Mouse (Mus musculus) B cell, adult 2 months (primary cell): ENCODE data around the gene Jade1.

ENCODE experiments used
- DNase-seq, 2 experiments: peaks; one replicate each; pipeline ENCODE4 v3.0.0; 2022

Jade1 gene

GRCm38 (mm10) chr3:41601226-41602020, 45.9 kb downstream of the Jade1 start:
- DNase-seq, result no peak

DNA sequence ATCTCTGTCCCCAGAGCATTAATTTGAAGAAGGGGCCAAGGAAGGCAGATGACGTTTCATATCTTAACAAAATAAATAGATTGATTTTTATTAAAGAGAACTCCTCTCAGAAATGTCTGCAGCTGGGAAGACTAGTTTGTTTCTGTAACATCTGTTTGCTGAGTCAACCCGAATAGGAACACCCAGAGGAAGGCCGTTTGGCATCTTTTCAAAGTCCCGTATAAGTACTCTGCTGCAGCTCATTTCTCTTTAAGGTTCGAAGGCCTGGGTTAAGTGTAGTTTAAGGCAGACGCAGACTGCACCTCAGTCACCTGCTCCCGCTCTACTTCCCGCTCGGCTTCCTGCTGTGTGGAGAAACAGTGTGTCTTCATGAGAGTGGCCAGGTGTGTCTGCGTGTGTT, 47.4 kb downstream of the Jade1 start:
- DNase-seq, result no peak

DNA sequence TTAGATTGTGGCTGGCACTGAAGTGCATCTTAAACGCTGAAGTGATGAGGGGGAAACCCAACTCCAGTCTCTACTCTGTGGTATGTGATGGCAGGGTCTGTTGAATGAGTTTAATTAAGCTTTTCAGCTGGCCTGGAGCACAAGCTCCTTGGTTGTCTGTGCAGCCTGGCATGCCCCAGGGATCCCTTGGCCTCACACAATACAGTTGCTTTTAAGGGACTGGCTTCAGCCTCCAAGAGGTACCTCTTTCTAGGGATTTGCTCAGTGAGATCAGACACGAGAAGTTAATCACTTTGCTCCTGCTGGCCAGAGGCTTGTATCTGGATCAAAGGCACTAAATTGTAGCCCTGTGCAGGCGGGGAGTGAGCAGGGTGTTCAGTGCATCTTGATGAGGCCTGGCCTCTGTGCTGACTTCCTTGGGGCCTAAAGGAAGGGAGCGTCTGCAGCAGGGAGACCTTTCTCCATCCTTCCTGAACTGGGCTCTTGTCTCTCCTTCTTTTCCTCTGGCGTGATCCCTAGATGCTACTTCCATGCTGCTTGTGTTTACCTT, 48.0 kb downstream of the Jade1 start:
- no peak for DNase-seq

- DNase-seq, result no peak
Observed at GRCm38 (mm10) chr3:41604629-41605321, 49.2 kb downstream of the Jade1 start.

GRCm38 (mm10) chr3:41605601-41606329, 50.2 kb downstream of the Jade1 start:
- no peak for DNase-seq

DNA sequence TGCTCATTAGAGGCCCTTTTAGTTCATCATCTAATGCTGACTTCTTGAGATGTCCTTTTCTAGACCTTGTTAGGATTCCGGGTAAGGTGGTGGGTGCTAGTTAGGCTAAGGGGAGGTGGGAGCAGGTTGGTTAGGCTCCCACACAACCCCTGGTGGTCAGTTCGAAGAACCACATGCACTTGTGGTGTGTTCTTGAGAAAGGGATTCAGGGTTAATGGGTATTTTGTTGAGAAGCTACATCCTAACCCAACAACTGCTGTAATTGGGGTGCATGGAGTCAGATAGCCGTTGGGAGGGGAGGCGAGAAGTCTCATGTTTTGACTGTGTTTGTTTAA, 50.8 kb downstream of the Jade1 start:
- DNase-seq, result peak; percentile 36 to 41

- no peak for DNase-seq
Observed at GRCm38 (mm10) chr3:41607050-41607449, 51.5 kb downstream of the Jade1 start.

- no peak for DNase-seq
Observed at GRCm38 (mm10) chr3:41607467-41607866, 51.9 kb downstream of the Jade1 start.

DNA sequence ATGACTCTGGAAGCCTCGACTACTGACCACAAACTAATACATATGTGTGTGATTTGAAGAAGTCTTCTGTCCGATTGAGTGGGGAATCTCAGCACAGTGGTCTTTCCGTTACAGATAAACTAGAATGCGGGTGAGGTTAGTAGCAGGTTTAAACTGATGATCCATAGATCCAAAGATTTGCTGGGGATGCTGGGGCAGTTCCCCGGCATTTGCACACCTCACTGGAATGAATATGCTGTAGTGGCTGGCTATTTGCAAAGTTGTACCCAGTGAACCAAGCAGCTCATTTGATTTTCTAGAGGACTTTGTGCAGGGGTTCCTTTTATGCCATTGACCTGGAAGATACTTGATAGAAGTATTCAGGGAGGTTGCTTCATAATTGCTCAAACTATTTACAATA, 53.5 kb downstream of the Jade1 start:
- DNase-seq, result no peak

DNA sequence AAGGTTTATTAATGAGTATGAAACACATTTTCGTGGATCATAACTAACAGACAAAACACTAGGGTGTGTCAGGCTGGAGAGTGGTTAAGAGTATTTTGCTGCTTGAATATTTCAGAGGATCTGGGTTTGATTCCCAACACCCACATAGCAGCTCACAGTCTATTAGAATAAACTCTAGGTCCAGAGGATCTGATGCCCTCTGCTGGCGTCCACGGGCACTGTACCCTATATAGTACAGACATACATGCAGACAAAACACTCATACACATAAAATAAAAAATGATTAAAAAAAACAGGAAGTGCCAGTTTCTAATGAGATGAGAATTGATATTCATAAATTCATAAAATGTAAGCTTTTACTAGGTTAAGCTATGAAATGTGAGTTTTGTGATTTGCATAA, 56.7 kb downstream of the Jade1 start:
- DNase-seq, result peak; percentile 37 to 44

DNA sequence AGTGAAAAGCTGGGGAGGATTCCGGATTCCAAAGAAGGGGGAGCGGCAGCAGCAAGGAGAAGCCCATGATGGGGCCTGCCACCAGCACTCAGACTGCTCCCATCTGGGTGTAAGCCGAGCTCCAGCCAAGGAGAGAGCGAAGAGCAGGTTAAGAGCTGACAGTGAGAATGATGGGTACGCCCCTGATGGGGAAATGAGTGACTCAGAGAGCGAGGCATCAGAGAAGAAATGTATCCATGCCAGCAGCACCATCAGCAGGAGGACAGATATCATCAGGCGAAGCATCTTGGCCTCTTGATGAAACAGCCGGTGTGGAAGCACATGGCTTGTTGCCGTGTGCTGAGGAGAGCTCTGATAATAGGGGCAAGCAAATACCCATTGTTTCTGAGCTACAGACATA, 58.2 kb downstream of the Jade1 start:
- DNase-seq, result no peak

GRCm38 (mm10) chr3:41614230-41614985, 58.9 kb downstream of the Jade1 start:
- DNase-seq, result no peak

- DNase-seq, result no peak
Observed at GRCm38 (mm10) chr3:41618036-41618435, 62.5 kb downstream of the Jade1 start.

GRCm38 (mm10) chr3:41618488-41618887, 63.0 kb downstream of the Jade1 start:
- no peak for DNase-seq

GRCm38 (mm10) chr3:41620971-41621370, 65.4 kb downstream of the Jade1 start:
- no peak for DNase-seq

- no peak for DNase-seq
Observed at GRCm38 (mm10) chr3:41655642-41656041, 100.1 kb downstream of the Jade1 start.
